9 mouse cellular contexts compared by ENCODE assay signal in the genomic region with DNA sequence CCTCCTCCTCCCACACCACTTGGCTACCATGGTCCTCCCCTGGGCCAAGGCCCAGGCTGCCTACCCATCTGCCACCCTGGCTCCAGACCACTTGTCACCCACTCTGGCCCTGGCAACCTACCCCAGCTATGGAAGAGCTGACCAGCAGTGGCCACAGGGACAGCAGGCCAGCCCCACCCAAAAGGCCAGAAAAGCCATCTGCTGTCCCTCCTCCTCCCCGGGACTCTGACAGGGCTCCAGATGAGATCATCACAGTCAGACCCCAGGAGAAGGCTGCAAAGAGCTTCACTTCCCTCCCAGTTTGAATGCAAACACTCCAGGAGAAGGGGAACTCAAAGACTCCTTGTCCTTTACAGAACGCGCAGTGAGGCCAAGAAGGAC. TPM values are rescaled to one million over a fixed set of nuclear protein-coding genes. Genes with fewer than 3 reads are reported as not detected.
DNase-seq lines count a peak whose midpoint lies in the region; ATAC-seq and TF ChIP-seq lines count a peak whose summit lies in the region.
"Had no signal": no experiment of that assay in that cellular context is flagged by ENCODE, and none has a peak within 500 bp of the region (broad histone marks: within the 10 kb centered on the region; RNA-seq: fewer than 3 reads in every experiment).

No protein-coding gene starts in this region.

- ATAC-seq in limb, embryonic 15.5 days (ENCODE audit: insufficient number of reproducible peaks, low FRiP score, low TSS enrichment, low read depth), result no peak
- ATAC-seq in stomach, postnatal 0 days (ENCODE audit: low FRiP score, low TSS enrichment), result no peak

- TF ChIP-seq CTCF in stomach, postnatal 0 days (IDR thresholded peaks at IDR 0.05; ENCODE audit: low read depth), result no peak

- H3K36me3 ChIP-seq in heart, embryonic 10.5 days, result peaks cover 22% of the 10 kb centered on the region; the same call in 1 of the 2 replicates
- H3K36me3 ChIP-seq in limb, embryonic 15.5 days, result peaks cover 11% of the 10 kb centered on the region; the same call in 1 of the 2 replicates
- H3K36me3 ChIP-seq in stomach, postnatal 0 days (ENCODE audit: control insufficient read depth, insufficient read depth, low read length), result no peaks in the 10 kb centered on the region

- no peak for TF ChIP-seq EP300 in stomach, postnatal 0 days (optimal IDR thresholded peaks at IDR 0.05)

- intact Hi-C loops in heart, postnatal 36 days (cut with DNase I), result no loop called here

- 0 out of 2 replicates have a peak overlapping the region, but pooled peaks have one; percentile 14 for H3K4me2 ChIP-seq in limb, embryonic 15.5 days
- H3K4me2 ChIP-seq in stomach, postnatal 0 days (replicated peaks; ENCODE audit: low read depth), result no peak overlapping the region

- H3K27ac ChIP-seq in heart, embryonic 10.5 days, result peak overlapping the region; percentile 78
- H3K27ac ChIP-seq in brown adipose tissue, adult 24 weeks (replicated peaks; ENCODE audit: low read depth, low read length), result peak overlapping the region; percentile 74
- peak overlapping the region; percentile 81 for H3K27ac ChIP-seq in limb, embryonic 15.5 days
- peak overlapping the region; percentile 86 for H3K27ac ChIP-seq in stomach, postnatal 0 days (replicated peaks)

- WGBS in heart, embryonic 10.5 days, result 53% methylated on average over 3 of the region's 3 CpGs
- WGBS in limb, embryonic 15.5 days, result 50% methylated on average over 3 of the region's 3 CpGs
- WGBS in stomach, postnatal 0 days, result 35% methylated on average over 3 of the region's 3 CpGs

- H3K4me1 ChIP-seq in heart, embryonic 10.5 days, result peaks cover 96% of the 10 kb centered on the region
- H3K4me1 ChIP-seq in brown adipose tissue, adult 24 weeks (ENCODE audit: control insufficient read depth, insufficient read depth, insufficient read length, low read length), result peaks cover 81% of the 10 kb centered on the region
- peaks cover 91% of the 10 kb centered on the region for H3K4me1 ChIP-seq in limb, embryonic 15.5 days
- H3K4me1 ChIP-seq in stomach, postnatal 0 days (replicated peaks; ENCODE audit: control insufficient read depth, insufficient read depth), result peaks cover 42% of the 10 kb centered on the region

- no peak for DNase-seq in heart, embryonic 10.5 days (ENCODE audit: low spot score)
- no peak for DNase-seq in heart, postnatal 36 days
- DNase-seq in gastrocnemius, postnatal 25 days, result peak; percentile 52
- no peak for DNase-seq in stomach, postnatal 0 days (ENCODE audit: low spot score)
- DNase-seq in natural killer cell, adult 2 months (ENCODE audit: low spot score in 2 of 2), result no peak
- DNase-seq in spleen, postnatal 10 days (ENCODE audit: low spot score in 2 of 2), result no peak

- H3K4me3 ChIP-seq in heart, embryonic 10.5 days, result peak overlapping the region; percentile 6; the same call in 1 of the 2 replicates
- no peak overlapping the region for H3K4me3 ChIP-seq in brown adipose tissue, adult 24 weeks (ENCODE audit: insufficient read depth, low read depth, low read length)
- no peak overlapping the region; the same call in 1 of the 2 replicates for H3K4me3 ChIP-seq in limb, embryonic 15.5 days
- H3K4me3 ChIP-seq in stomach, postnatal 0 days (ENCODE audit: low read depth, low read length), result no peak overlapping the region

- no peaks in the 10 kb centered on the region for H3K9me3 ChIP-seq in heart, embryonic 10.5 days
- no peaks in the 10 kb centered on the region for H3K9me3 ChIP-seq in limb, embryonic 15.5 days
- H3K9me3 ChIP-seq in stomach, postnatal 0 days (ENCODE audit: control insufficient read depth, low read length), result no peaks in the 10 kb centered on the region

- H3K27me3 ChIP-seq in heart, embryonic 10.5 days (ENCODE audit: insufficient read depth, poor library complexity, severe bottlenecking), result no peaks in the 10 kb centered on the region
- no peaks in the 10 kb centered on the region for H3K27me3 ChIP-seq in limb, embryonic 15.5 days
- no peaks in the 10 kb centered on the region for H3K27me3 ChIP-seq in stomach, postnatal 0 days (ENCODE audit: control insufficient read depth, insufficient read depth, low read length)

- no peak overlapping the region for H3K9ac ChIP-seq in limb, embryonic 15.5 days
- H3K9ac ChIP-seq in stomach, postnatal 0 days (ENCODE audit: low read length), result peak overlapping the region; percentile 24; the same call in 1 of the 2 replicates

RNA-seq across cellular contexts. Expression of a gene that starts 9.7 kb away (rescaled TPM):
- polyA plus RNA-seq in heart, embryonic 10.5 days (2016; fragmentation: Nextera tagmentation; extraction: Ambion mirVana), result 2.2 and 3.9 TPM in 2 replicates
- total RNA-seq in heart, postnatal 36 days (2021), result 10 to 100 TPM; 11.5 to 13.4 TPM
- polyA plus RNA-seq in brown adipose tissue, adult 24 weeks (2012; ENCODE audit: insufficient read depth, insufficient read length, missing spikeins), result 6.0 and 6.9 TPM in 2 replicates
- total RNA-seq in gastrocnemius, postnatal 25 days (2021), result 1 to 10 TPM; 4.5 to 5.0 TPM
- 2.3 and 2.9 TPM in 2 replicates for polyA plus RNA-seq in limb, embryonic 15.5 days (2015; fragmentation: Nextera tagmentation; extraction: Ambion mirVana)
- polyA plus RNA-seq in stomach, postnatal 0 days (2015; fragmentation: Nextera tagmentation; extraction: Ambion mirVana), result 0.65 and 0.86 TPM in 2 replicates

RNA-seq across cellular contexts. Expression of a gene that starts 17.5 kb away (rescaled TPM):
- not detected in 2 replicates for polyA plus RNA-seq in heart, embryonic 10.5 days (2016; fragmentation: Nextera tagmentation; extraction: Ambion mirVana)
- total RNA-seq in heart, postnatal 36 days (2021), result not detected
- polyA plus RNA-seq in brown adipose tissue, adult 24 weeks (2012; ENCODE audit: insufficient read depth, insufficient read length, missing spikeins), result not detected in 2 replicates
- total RNA-seq in gastrocnemius, postnatal 25 days (2021), result not detected
- polyA plus RNA-seq in limb, embryonic 15.5 days (2015; fragmentation: Nextera tagmentation; extraction: Ambion mirVana), result not detected in 2 replicates
- not detected in 2 replicates for polyA plus RNA-seq in stomach, postnatal 0 days (2015; fragmentation: Nextera tagmentation; extraction: Ambion mirVana)
- polyA plus RNA-seq: gonadal fat pad, adult 2 months had no signal
